Mouse (Mus musculus): ENCODE data around the gene Slc32a1. TPM values are rescaled to one million over a fixed set of nuclear protein-coding genes. Genes with fewer than 3 reads are reported as not detected.

Slc32a1 gene
- total and polyA plus RNA-seq, 2 experiments from 2014 or later: not detected

- no peak overlapping the region for H3K4me2 ChIP-seq (ENCODE audit: low read depth, low read length)
- ATAC-seq (ENCODE audit: insufficient read depth, low read depth): peak; percentile 53
- no peaks in the 10 kb centered on the region for H3K4me1 ChIP-seq (ENCODE audit: control insufficient read depth, insufficient read depth)
- no peak overlapping the region for H3K9ac ChIP-seq (replicated peaks; ENCODE audit: low read depth, low read length)
- 67% methylated on average over 9 of the region's 9 CpGs for WGBS
- no peaks in the 10 kb centered on the region for H3K27me3 ChIP-seq (ENCODE audit: control insufficient read depth, insufficient read depth, low read length)
- no peak overlapping the region for H3K27ac ChIP-seq (ENCODE audit: low read depth)
- TF ChIP-seq CTCF (IDR thresholded peaks at IDR 0.05; ENCODE audit: low read depth) (no peak), EP300 (IDR thresholded peaks at IDR 0.05; ENCODE audit: low read depth) (no peak)
- DNase-seq (ENCODE audit: low spot score): no peak
- H3K4me3 ChIP-seq (ENCODE audit: low read depth, low read length): no peak overlapping the region
- no peaks in the 10 kb centered on the region for H3K36me3 ChIP-seq (replicated peaks; ENCODE audit: control insufficient read depth, insufficient read depth, low read length)
- H3K9me3 ChIP-seq (replicated peaks; ENCODE audit: control insufficient read depth, low read length): no peaks in the 10 kb centered on the region
Observed at GRCm38 (mm10) chr2:158654717-158655116, 44.1 kb downstream of the Slc32a1 start.

GRCm38 (mm10) chr2:158655806-158656205 lies 45.2 kb downstream of the Slc32a1 start:
- H3K36me3 ChIP-seq (replicated peaks; ENCODE audit: control insufficient read depth, insufficient read depth, low read length): no peaks in the 10 kb centered on the region
- TF ChIP-seq EP300 (IDR thresholded peaks at IDR 0.05; ENCODE audit: low read depth) (no peak), CTCF (IDR thresholded peaks at IDR 0.05; ENCODE audit: low read depth) (no peak)
- DNase-seq (ENCODE audit: low spot score) (no peak), ATAC-seq (ENCODE audit: insufficient read depth, low read depth) (no peak)
- WGBS: 65% methylated on average over 4 of the region's 4 CpGs
- H3K4me1 ChIP-seq (ENCODE audit: control insufficient read depth, insufficient read depth): no peaks in the 10 kb centered on the region
- H3K4me3 ChIP-seq (ENCODE audit: low read depth, low read length): no peak overlapping the region
- H3K27ac ChIP-seq (ENCODE audit: low read depth): no peak overlapping the region
- no peaks in the 10 kb centered on the region for H3K27me3 ChIP-seq (ENCODE audit: control insufficient read depth, insufficient read depth, low read length)
- H3K4me2 ChIP-seq (ENCODE audit: low read depth, low read length): no peak overlapping the region
- H3K9ac ChIP-seq (replicated peaks; ENCODE audit: low read depth, low read length): no peak overlapping the region
- no peaks in the 10 kb centered on the region for H3K9me3 ChIP-seq (replicated peaks; ENCODE audit: control insufficient read depth, low read length)

GRCm38 (mm10) chr2:158658822-158659221 lies 48.3 kb downstream of the Slc32a1 start:
- Histone ChIP-seq H3K27me3 (ENCODE audit: control insufficient read depth, insufficient read depth, low read length) (no peaks in the 10 kb centered on the region), H3K9me3 (replicated peaks; ENCODE audit: control insufficient read depth, low read length) (no peaks in the 10 kb centered on the region), H3K4me3 (ENCODE audit: low read depth, low read length) (no peak overlapping the region), H3K36me3 (replicated peaks; ENCODE audit: control insufficient read depth, insufficient read depth, low read length) (no peaks in the 10 kb centered on the region), H3K27ac (ENCODE audit: low read depth) (peak overlapping the region; percentile 9; the same call in 1 of the 2 replicates), H3K4me1 (ENCODE audit: control insufficient read depth, insufficient read depth) (no peaks in the 10 kb centered on the region), H3K9ac (replicated peaks; ENCODE audit: low read depth, low read length) (no peak overlapping the region), H3K4me2 (ENCODE audit: low read depth, low read length) (no peak overlapping the region)
- DNase-seq (ENCODE audit: low spot score) (peak; percentile 52), ATAC-seq (ENCODE audit: insufficient read depth, low read depth) (peak; percentile 69)
- 37% methylated on average over 6 of the region's 6 CpGs for WGBS
- TF ChIP-seq CTCF (IDR thresholded peaks at IDR 0.05; ENCODE audit: low read depth) (no peak), EP300 (IDR thresholded peaks at IDR 0.05; ENCODE audit: low read depth) (no peak)

GRCm38 (mm10) chr2:158659346-158659745 lies 48.8 kb downstream of the Slc32a1 start:
- H3K4me1 ChIP-seq (ENCODE audit: control insufficient read depth, insufficient read depth): no peaks in the 10 kb centered on the region
- peak overlapping the region; percentile 9; the same call in 1 of the 2 replicates for H3K27ac ChIP-seq (ENCODE audit: low read depth)
- H3K4me2 ChIP-seq (ENCODE audit: low read depth, low read length): no peak overlapping the region
- H3K36me3 ChIP-seq (replicated peaks; ENCODE audit: control insufficient read depth, insufficient read depth, low read length): no peaks in the 10 kb centered on the region
- ATAC-seq (ENCODE audit: insufficient read depth, low read depth) (no peak), DNase-seq (ENCODE audit: low spot score) (no peak)
- no peaks in the 10 kb centered on the region for H3K9me3 ChIP-seq (replicated peaks; ENCODE audit: control insufficient read depth, low read length)
- H3K27me3 ChIP-seq (ENCODE audit: control insufficient read depth, insufficient read depth, low read length): no peaks in the 10 kb centered on the region
- no peak overlapping the region for H3K9ac ChIP-seq (replicated peaks; ENCODE audit: low read depth, low read length)
- 75% methylated on average over 3 of the region's 3 CpGs for WGBS
- no peak overlapping the region for H3K4me3 ChIP-seq (ENCODE audit: low read depth, low read length)
- TF ChIP-seq EP300 (IDR thresholded peaks at IDR 0.05; ENCODE audit: low read depth): no peak
- TF ChIP-seq CTCF (IDR thresholded peaks at IDR 0.05; ENCODE audit: low read depth): no peak

GRCm38 (mm10) chr2:158665098-158665497 lies 54.5 kb downstream of the Slc32a1 start, which contains the start of gene Ppp1r16b:
Gene Ppp1r16b (plus strand): TSS chr2:158665398.
- Histone ChIP-seq H3K27ac (ENCODE audit: low read depth) (peak within 1 kb of the TSS; percentile 50), H3K4me3 (ENCODE audit: low read depth, low read length) (no peak within 1 kb of the TSS), H3K27me3 (ENCODE audit: control insufficient read depth, insufficient read depth, low read length) (peaks cover 43% of the 10 kb centered on the region), H3K4me1 (ENCODE audit: control insufficient read depth, insufficient read depth) (0 out of 2 replicates have a peak, but pooled peaks cover 7% of the 10 kb centered on the region), H3K9ac (replicated peaks; ENCODE audit: low read depth, low read length) (no peak within 1 kb of the TSS), H3K36me3 (replicated peaks; ENCODE audit: control insufficient read depth, insufficient read depth, low read length) (no peaks in the 10 kb centered on the region), H3K4me2 (ENCODE audit: low read depth, low read length) (no peak within 1 kb of the TSS), H3K9me3 (replicated peaks; ENCODE audit: control insufficient read depth, low read length) (no peaks in the 10 kb centered on the region)
- TF ChIP-seq EP300 (IDR thresholded peaks at IDR 0.05; ENCODE audit: low read depth): no peak
- TF ChIP-seq CTCF (IDR thresholded peaks at IDR 0.05; ENCODE audit: low read depth): no peak
- DNase-seq (ENCODE audit: low spot score): no peak
- WGBS: 57% methylated on average over 4 of the region's 4 CpGs
- ATAC-seq (ENCODE audit: insufficient read depth, low read depth): no peak

MicroRNAs within 50 kb of the gene (microRNA counts, 519-probe panel; counts per million panel counts)
- microRNA mmu-miR-3474: not detected

Small RNA genes within 50 kb of the gene (microRNA-seq; reads per million reads assigned to microRNA genes)
- gene Mir3474: 2.3 reads per million, percentile 7 among the genes with 10 or more reads in this experiment

Other genes starting within 250 kb of the Slc32a1 start
- 0.58 and 0.76 TPM in 2 replicates for gene Snhg11, start 235.1 kb upstream of the Slc32a1 start, total RNA-seq (2014; rRNA removed; ENCODE audit: low replicate concordance)
- gene Snhg11, start 235.1 kb upstream of the Slc32a1 start, polyA plus RNA-seq (2015; fragmentation: Nextera tagmentation; extraction: Ambion mirVana): 0.18 and 0.71 TPM in 2 replicates
- gene Ralgapb, start 200.9 kb upstream of the Slc32a1 start, total RNA-seq (2014; rRNA removed; ENCODE audit: low replicate concordance): 22.9 and 23.8 TPM in 2 replicates
- 5.9 and 7.1 TPM in 2 replicates for gene Ralgapb, start 200.9 kb upstream of the Slc32a1 start, polyA plus RNA-seq (2015; fragmentation: Nextera tagmentation; extraction: Ambion mirVana)
- not detected in 2 replicates for gene Adig, start 108.2 kb upstream of the Slc32a1 start, total RNA-seq (2014; rRNA removed; ENCODE audit: low replicate concordance)
- gene Adig, start 108.2 kb upstream of the Slc32a1 start, polyA plus RNA-seq (2015; fragmentation: Nextera tagmentation; extraction: Ambion mirVana): not detected in 2 replicates
- gene Arhgap40, start 98.0 kb upstream of the Slc32a1 start, total RNA-seq (2014; rRNA removed; ENCODE audit: low replicate concordance): 0.42 and 0.73 TPM in 2 replicates
- gene Arhgap40, start 98.0 kb upstream of the Slc32a1 start, polyA plus RNA-seq (2015; fragmentation: Nextera tagmentation; extraction: Ambion mirVana): not detected in 2 replicates
- gene Actr5, start 14.1 kb downstream of the Slc32a1 start, total RNA-seq (2014; rRNA removed; ENCODE audit: low replicate concordance): 9.6 and 10.8 TPM in 2 replicates
- 2.9 and 3.8 TPM in 2 replicates for gene Actr5, start 14.1 kb downstream of the Slc32a1 start, polyA plus RNA-seq (2015; fragmentation: Nextera tagmentation; extraction: Ambion mirVana)
- gene Ppp1r16b, start 54.6 kb downstream of the Slc32a1 start, total RNA-seq (2014; rRNA removed; ENCODE audit: low replicate concordance): 3.7 and 9.1 TPM in 2 replicates
- gene Ppp1r16b, start 54.6 kb downstream of the Slc32a1 start, polyA plus RNA-seq (2015; fragmentation: Nextera tagmentation; extraction: Ambion mirVana): 5.0 and 5.1 TPM in 2 replicates
- gene Fam83d, start 157.3 kb downstream of the Slc32a1 start, total RNA-seq (2014; rRNA removed; ENCODE audit: low replicate concordance): 37.7 and 75.5 TPM in 2 replicates
- gene Fam83d, start 157.3 kb downstream of the Slc32a1 start, polyA plus RNA-seq (2015; fragmentation: Nextera tagmentation; extraction: Ambion mirVana): 18.6 and 19.3 TPM in 2 replicates
- gene Dhx35, start 184.0 kb downstream of the Slc32a1 start, total RNA-seq (2014; rRNA removed; ENCODE audit: low replicate concordance): 30.7 and 36.9 TPM in 2 replicates
- 11.6 and 13.4 TPM in 2 replicates for gene Dhx35, start 184.0 kb downstream of the Slc32a1 start, polyA plus RNA-seq (2015; fragmentation: Nextera tagmentation; extraction: Ambion mirVana)

All from heart, postnatal 0 days (tissue).